ENCODE assay signal across 8 mouse cellular contexts in the genomic region with DNA sequence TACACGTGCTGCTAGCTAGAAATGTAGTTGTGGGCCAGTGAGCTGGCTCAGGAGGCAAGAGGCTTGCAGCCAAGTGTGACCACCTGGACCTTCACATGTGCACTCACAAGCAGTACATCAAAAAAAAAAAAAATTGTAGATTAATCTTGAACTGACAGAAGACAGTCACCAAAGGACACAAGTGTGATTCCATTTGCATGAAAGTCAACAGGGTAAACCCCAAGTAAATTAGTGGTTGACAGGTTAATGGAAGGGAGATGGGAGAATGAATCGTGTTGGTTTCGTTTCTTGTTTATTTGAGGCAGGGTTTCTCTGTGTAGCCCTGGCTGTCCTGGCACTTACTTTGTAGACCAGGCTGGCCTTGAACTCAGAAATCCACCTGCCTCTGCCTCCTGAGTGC. TPM values are rescaled to one million over a fixed set of nuclear protein-coding genes. Genes with fewer than 3 reads are reported as not detected.
DNase-seq lines count a peak whose midpoint lies in the region; ATAC-seq and TF ChIP-seq lines count a peak whose summit lies in the region.

No protein-coding gene starts in this region.

- peak overlapping the region; percentile 73 for H3K4me3 ChIP-seq in neural tube, embryonic 11.5 days (ENCODE audit: low read depth, low read length)
- peak overlapping the region; percentile 75 for H3K4me3 ChIP-seq in liver, embryonic 13.5 days (replicated peaks)
- H3K4me3 ChIP-seq in stomach, postnatal 0 days (ENCODE audit: low read depth, low read length), result no peak overlapping the region

- no peak overlapping the region for H3K27ac ChIP-seq in neural tube, embryonic 11.5 days (ENCODE audit: low read depth, low read length)
- H3K27ac ChIP-seq in liver, embryonic 13.5 days, result 0 out of 2 replicates have a peak overlapping the region, but pooled peaks have one; percentile 44
- no peak overlapping the region for H3K27ac ChIP-seq in stomach, postnatal 0 days (replicated peaks)

- peak; percentile 17 to 31 for DNase-seq in cerebellum, postnatal 10 days
- no peak for DNase-seq in cerebellum, adult 9-10 months
- DNase-seq in neural tube, embryonic 11.5 days (ENCODE audit: low spot score), result no peak
- no peak for DNase-seq in neural tube, embryonic 10.5 days (ENCODE audit: extremely low spot score, low spot score)
- DNase-seq in liver, embryonic 13.5 days, result no peak
- no peak for DNase-seq in stomach, postnatal 0 days (ENCODE audit: low spot score)
- DNase-seq in layer of hippocampus, postnatal 14 days (ENCODE audit: low spot score in 2 of 2), result no peak
- DNase-seq in adrenal gland, postnatal 10 days, result no peak

- no peaks in the 10 kb centered on the region for H3K27me3 ChIP-seq in neural tube, embryonic 11.5 days (ENCODE audit: control insufficient read depth, insufficient read depth, low read length)
- no peaks in the 10 kb centered on the region for H3K27me3 ChIP-seq in liver, embryonic 13.5 days
- no peaks in the 10 kb centered on the region for H3K27me3 ChIP-seq in stomach, postnatal 0 days (ENCODE audit: control insufficient read depth, insufficient read depth, low read length)

- ATAC-seq in neural tube, embryonic 11.5 days (ENCODE audit: insufficient read depth, low FRiP score, low TSS enrichment), result no peak
- no peak for ATAC-seq in liver, embryonic 13.5 days (ENCODE audit: low read depth)
- ATAC-seq in stomach, postnatal 0 days (ENCODE audit: low FRiP score, low TSS enrichment), result no peak

- H3K9ac ChIP-seq in neural tube, embryonic 11.5 days (ENCODE audit: low read length), result no peak overlapping the region
- peak overlapping the region; percentile 83 for H3K9ac ChIP-seq in liver, embryonic 13.5 days
- H3K9ac ChIP-seq in stomach, postnatal 0 days (ENCODE audit: low read length), result no peak overlapping the region

- no peaks in the 10 kb centered on the region; the same call in 1 of the 2 replicates for H3K4me1 ChIP-seq in neural tube, embryonic 11.5 days (ENCODE audit: control insufficient read depth, insufficient read depth, low read length)
- peaks cover 37% of the 10 kb centered on the region for H3K4me1 ChIP-seq in liver, embryonic 13.5 days (replicated peaks)
- H3K4me1 ChIP-seq in stomach, postnatal 0 days (replicated peaks; ENCODE audit: control insufficient read depth, insufficient read depth), result no peaks in the 10 kb centered on the region

- 46% methylated on average over 3 of the region's 3 CpGs for WGBS in neural tube, embryonic 11.5 days
- 58% methylated on average over 3 of the region's 3 CpGs for whole genome bisulfite sequencing in liver, embryonic 13.5 days (ENCODE audit: insufficient replicate concordance)
- 59% methylated on average over 3 of the region's 3 CpGs for WGBS in stomach, postnatal 0 days

- peaks cover 24% of the 10 kb centered on the region for H3K36me3 ChIP-seq in neural tube, embryonic 11.5 days (ENCODE audit: control insufficient read depth, insufficient read depth, low read length)
- peaks cover 41% of the 10 kb centered on the region for H3K36me3 ChIP-seq in liver, embryonic 13.5 days
- peaks cover 7% of the 10 kb centered on the region for H3K36me3 ChIP-seq in stomach, postnatal 0 days (ENCODE audit: control insufficient read depth, insufficient read depth, low read length)

- no peak for TF ChIP-seq EP300 in stomach, postnatal 0 days (optimal IDR thresholded peaks at IDR 0.05)

- no peaks in the 10 kb centered on the region for H3K9me3 ChIP-seq in neural tube, embryonic 11.5 days (ENCODE audit: control insufficient read depth, low read length)
- no peaks in the 10 kb centered on the region for H3K9me3 ChIP-seq in liver, embryonic 13.5 days (replicated peaks)
- no peaks in the 10 kb centered on the region for H3K9me3 ChIP-seq in stomach, postnatal 0 days (ENCODE audit: control insufficient read depth, low read length)

- peak overlapping the region; percentile 60 for H3K4me2 ChIP-seq in neural tube, embryonic 11.5 days (ENCODE audit: low read depth)
- peak overlapping the region; percentile 73 for H3K4me2 ChIP-seq in liver, embryonic 13.5 days
- peak overlapping the region; percentile 73; the same call in 1 of the 2 replicates for H3K4me2 ChIP-seq in stomach, postnatal 0 days (replicated peaks; ENCODE audit: low read depth)

- no peak for TF ChIP-seq CTCF in stomach, postnatal 0 days (IDR thresholded peaks at IDR 0.05; ENCODE audit: low read depth)

RNA-seq across cellular contexts. Expression of a gene that starts 1.3 kb away (rescaled TPM):
- 156 and 159 TPM in 2 replicates for polyA plus RNA-seq in neural tube, embryonic 11.5 days (2014; fragmentation: Nextera tagmentation; extraction: Ambion mirVana)
- 48.0 and 48.2 TPM in 2 replicates for polyA plus RNA-seq in liver, embryonic 13.5 days (2015; fragmentation: Nextera tagmentation; extraction: Ambion mirVana)
- 15.5 and 17.2 TPM in 2 replicates for polyA plus RNA-seq in stomach, postnatal 0 days (2015; fragmentation: Nextera tagmentation; extraction: Ambion mirVana)
- 10 to 100 TPM; 11.7 to 11.9 TPM for total RNA-seq in layer of hippocampus, postnatal 14 days (2021)
- total RNA-seq in adrenal gland, postnatal 10 days (2021), result 10 to 100 TPM; 11.6 to 14.4 TPM

RNA-seq across cellular contexts. Expression of a gene that starts 8.3 kb away (rescaled TPM):
- polyA plus RNA-seq in neural tube, embryonic 11.5 days (2014; fragmentation: Nextera tagmentation; extraction: Ambion mirVana), result 91.7 and 103 TPM in 2 replicates
- polyA plus RNA-seq in liver, embryonic 13.5 days (2015; fragmentation: Nextera tagmentation; extraction: Ambion mirVana), result 38.9 and 40.1 TPM in 2 replicates
- 57.4 and 60.6 TPM in 2 replicates for polyA plus RNA-seq in stomach, postnatal 0 days (2015; fragmentation: Nextera tagmentation; extraction: Ambion mirVana)
- total RNA-seq in layer of hippocampus, postnatal 14 days (2021), result 10 to 100 TPM; 81.9 to 84.3 TPM
- 10 to 100 TPM; 93.5 to 97.5 TPM for total RNA-seq in adrenal gland, postnatal 10 days (2021)

RNA-seq across cellular contexts. Expression of a gene that starts 38.3 kb away (rescaled TPM):
- polyA plus RNA-seq in neural tube, embryonic 11.5 days (2014; fragmentation: Nextera tagmentation; extraction: Ambion mirVana), result 18.7 and 24.8 TPM in 2 replicates
- 7.0 and 9.9 TPM in 2 replicates for polyA plus RNA-seq in liver, embryonic 13.5 days (2015; fragmentation: Nextera tagmentation; extraction: Ambion mirVana)
- polyA plus RNA-seq in stomach, postnatal 0 days (2015; fragmentation: Nextera tagmentation; extraction: Ambion mirVana), result 7.6 and 8.1 TPM in 2 replicates
- total RNA-seq in layer of hippocampus, postnatal 14 days (2021), result 10 to 100 TPM; 95.7 to 95.9 TPM
- 10 to 100 TPM; 27.9 to 38.7 TPM for total RNA-seq in adrenal gland, postnatal 10 days (2021)

Comparison
In these comparisons a context has a peak if more than half of its experiments do, and no peak if none do; other contexts are left out.
1. DNase-seq: peak in cerebellum, postnatal 10 days (2 of 2); none in cerebellum, adult 9-10 months (single experiment), neural tube, embryonic 11.5 days (single experiment), neural tube, embryonic 10.5 days (single experiment), liver, embryonic 13.5 days (single experiment), stomach, postnatal 0 days (single experiment), layer of hippocampus, postnatal 14 days (0 of 2) and adrenal gland, postnatal 10 days (single experiment).
2. Peak in every context shown above with its lines, with median percentiles within 50 percentile points of each other: H3K4me2 ChIP-seq.